Mouse (Mus musculus) regulatory T cell (primary cell): Measurements from ENCODE around the gene Olig1.

ENCODE experiments used
- in situ Hi-C: fragments of 300-600 bp; cut with MboI, MseI; formaldehyde crosslinking; loops from one replicate; pipeline ENCODE4 v1.15.1; 2025; ENCODE audit warnings: high pct_unique_total_duplicates

Olig1 gene

GRCm38 (mm10) chr16:91269468-91270211 lies at the start of gene Olig1:
TSS of gene Olig1 (plus strand) at chr16:91269772.
- in situ Hi-C loops = no loop called here

- in situ Hi-C loops = no loop called here
Observed at GRCm38 (mm10) chr16:91222171-91222642, 47.4 kb upstream of the Olig1 start.

- in situ Hi-C loops = no loop called here
Observed at GRCm38 (mm10) chr16:91222643-91223271, 46.8 kb upstream of the Olig1 start.

- in situ Hi-C loops = no loop called here
Observed at GRCm38 (mm10) chr16:91223327-91224067, 46.1 kb upstream of the Olig1 start.

- in situ Hi-C loops = no loop called here
Observed at GRCm38 (mm10) chr16:91224068-91224402, 45.5 kb upstream of the Olig1 start.

GRCm38 (mm10) chr16:91224481-91225232 lies 44.9 kb upstream of the Olig1 start:
- in situ Hi-C loops = no loop called here

- in situ Hi-C loops = no loop called here
Observed at GRCm38 (mm10) chr16:91225233-91226037, 44.1 kb upstream of the Olig1 start, which contains the start of gene Olig2. TSS of gene Olig2 (plus strand) at chr16:91225457.

GRCm38 (mm10) chr16:91226038-91226882 lies 43.3 kb upstream of the Olig1 start:
- in situ Hi-C loops = no loop called here

- in situ Hi-C loops = no loop called here
Observed at GRCm38 (mm10) chr16:91226883-91227759, 42.5 kb upstream of the Olig1 start.

GRCm38 (mm10) chr16:91227760-91228043 lies 41.9 kb upstream of the Olig1 start:
- in situ Hi-C loops = no loop called here

GRCm38 (mm10) chr16:91228238-91229071 lies 41.1 kb upstream of the Olig1 start:
- in situ Hi-C loops = no loop called here

- in situ Hi-C loops = no loop called here
Observed at GRCm38 (mm10) chr16:91229072-91229348, 40.6 kb upstream of the Olig1 start.

GRCm38 (mm10) chr16:91229643-91230042 lies 39.9 kb upstream of the Olig1 start:
- in situ Hi-C loops = no loop called here

- in situ Hi-C loops = no loop called here
Observed at GRCm38 (mm10) chr16:91231781-91232469, 37.6 kb upstream of the Olig1 start.

GRCm38 (mm10) chr16:91232470-91233240 lies 36.9 kb upstream of the Olig1 start:
- in situ Hi-C loops = no loop called here

- in situ Hi-C loops = no loop called here
Observed at GRCm38 (mm10) chr16:91233241-91233944, 36.2 kb upstream of the Olig1 start.
